ENCODE assay signal across 23 mouse cellular contexts in genomic region chr5:136583256-136583655, GRCm38 (mm10). TPM values are rescaled to one million over a fixed set of nuclear protein-coding genes. Genes with fewer than 3 reads are reported as not detected.
DNase-seq lines count a peak whose midpoint lies in the region; ATAC-seq and TF ChIP-seq lines count a peak whose summit lies in the region.
"Had no signal": no experiment of that assay in that cellular context is flagged by ENCODE, and none has a peak within 500 bp of the region (broad histone marks: within the 10 kb centered on the region; RNA-seq: fewer than 3 reads in every experiment).

No protein-coding gene starts in this region.

- WGBS in limb, embryonic 10.5 days = 87% methylated on average over 2 of the region's 2 CpGs

- peaks cover 56% of the 10 kb centered on the region for H3K27me3 ChIP-seq in limb, embryonic 10.5 days (ENCODE audit: low read depth, poor library complexity, severe bottlenecking)

- no peak overlapping the region for H3K27ac ChIP-seq in layer of hippocampus, adult 2 months
- H3K27ac ChIP-seq in limb, embryonic 10.5 days = no peak overlapping the region
- H3K27ac ChIP-seq: embryonic facial prominence, embryonic 15.5 days; forebrain, embryonic 12.5 days; gastrocnemius, adult 2 months; heart, embryonic 13.5 days; hindbrain, embryonic 15.5 days had no signal

- H3K4me1 ChIP-seq in limb, embryonic 10.5 days = peaks cover 17% of the 10 kb centered on the region

- H3K9me3 ChIP-seq in limb, embryonic 10.5 days (replicated peaks) = no peaks in the 10 kb centered on the region
- H3K9me3 ChIP-seq: embryonic facial prominence, embryonic 15.5 days; forebrain, embryonic 12.5 days; G1E; hindbrain, embryonic 15.5 days had no signal

- DNase-seq in CD4-positive, CD25-positive, alpha-beta regulatory T cell, adult 2 months (ENCODE audit: low read depth, low spot score) = peak; percentile 11
- no peak for DNase-seq in layer of hippocampus, adult 2 months (ENCODE audit: low spot score in 2 of 2)
- DNase-seq in layer of hippocampus, postnatal 10 days (ENCODE audit: low spot score in 2 of 2) = no peak
- DNase-seq in B cell, adult 2 months = peak; percentile 38 to 45
- DNase-seq in R1 (ENCODE audit: low read depth, low spot score) = peak; percentile 56
- DNase-seq in limb, embryonic 10.5 days (ENCODE audit: low spot score) = no peak
- DNase-seq in frontal cortex, postnatal 14 days (ENCODE audit: low spot score in 2 of 2) = no peak
- DNase-seq: adrenal gland, postnatal 10 days; cerebellum, adult 11 months; cerebellum, adult 8-10 months; cerebellum, postnatal 14 days; embryo, embryonic 11 days; gastrocnemius, adult 2 months; gastrocnemius, postnatal 25 days; heart, adult 11 months; heart, postnatal 36 days had no signal

- H3K4me3 ChIP-seq in layer of hippocampus, adult 2 months = no peak overlapping the region
- H3K4me3 ChIP-seq in limb, embryonic 10.5 days = no peak overlapping the region
- H3K4me3 ChIP-seq: embryonic facial prominence, embryonic 15.5 days; forebrain, embryonic 12.5 days; gastrocnemius, adult 2 months; heart, embryonic 13.5 days; hindbrain, embryonic 15.5 days had no signal

- peak; percentile 36 for TF ChIP-seq CTCF in layer of hippocampus, adult 2 months (conservative IDR thresholded peaks at IDR 0.05)

- ATAC-seq in CD4-positive, CD25-positive, alpha-beta regulatory T cell, adult 4 months = no peak
- ATAC-seq: forebrain, embryonic 16.5 days had no signal

- H3K36me3 ChIP-seq in limb, embryonic 10.5 days = no peaks in the 10 kb centered on the region
- H3K36me3 ChIP-seq: embryonic facial prominence, embryonic 15.5 days; forebrain, embryonic 12.5 days; G1E; heart, embryonic 13.5 days; hindbrain, embryonic 15.5 days had no signal

RNA-seq across cellular contexts. Expression of gene Cux1, which starts 16.0 kb away (rescaled TPM):
- 10 to 100 TPM; 48.1 to 69.0 TPM for polyA plus RNA-seq in CD4-positive, CD25-positive, alpha-beta regulatory T cell, adult 4 months (2017; shearing (Covaris generic))
- 10 to 100 TPM; 34.5 to 36.4 TPM for total RNA-seq in layer of hippocampus, adult 2 months (2021)
- 10 to 100 TPM; 53.3 to 56.6 TPM for total RNA-seq in layer of hippocampus, postnatal 10 days (2021)
- 59.1 and 67.7 TPM in 2 replicates for polyA plus RNA-seq in limb, embryonic 10.5 days (2016; fragmentation: Nextera tagmentation; extraction: Ambion mirVana)

Comparison
In these comparisons a context has a peak if more than half of its experiments do, and no peak if none do; other contexts are left out.
1. DNase-seq: peak in CD4-positive, CD25-positive, alpha-beta regulatory T cell, adult 2 months (single experiment), B cell, adult 2 months (2 of 2) and R1 (single experiment); none in layer of hippocampus, adult 2 months (0 of 2), layer of hippocampus, postnatal 10 days (0 of 2), limb, embryonic 10.5 days (single experiment) and frontal cortex, postnatal 14 days (0 of 2).